Mouse (Mus musculus) forebrain, embryonic 15.5 days (tissue): ENCODE results near the gene Ttc17. TPM values are rescaled to one million over a fixed set of nuclear protein-coding genes. Genes with fewer than 3 reads are reported as not detected.

Source experiments
- ATAC-seq: fragments of 200-750 bp; cut with Nextera tagmentation; replicated peaks from 2 replicates; pipeline ENCODE4 v1.8.0; 2017; ENCODE audit warnings: mild to moderate bottlenecking, moderate TSS enrichment, moderate library complexity
- H3K27ac ChIP-seq: fragments of 300-500 bp; sonication (generic); replicated peaks from 2 replicates; pipeline ENCODE4 v1.5.1; 2015; ENCODE audit warnings: mild to moderate bottlenecking, inconsistent platforms
- H3K27me3 ChIP-seq: fragments of 300-500 bp; sonication (generic); 2 replicates; pipeline ENCODE4 v1.6.1; 2015; ENCODE audit warnings: inconsistent platforms
- H3K36me3 ChIP-seq: fragments of 300-500 bp; sonication (generic); 2 replicates; pipeline ENCODE4 v1.6.1; 2015; ENCODE audit warnings: mild to moderate bottlenecking, inconsistent platforms
- H3K4me1 ChIP-seq: fragments of 300-500 bp; sonication (generic); 2 replicates; pipeline ENCODE4 v1.6.1; 2015; ENCODE audit warnings: inconsistent platforms
- H3K4me2 ChIP-seq: fragments of 300-500 bp; sonication (generic); replicated peaks from 2 replicates; pipeline ENCODE4 v1.6.1; 2015; ENCODE audit warnings: mild to moderate bottlenecking, inconsistent platforms
- H3K4me3 ChIP-seq: fragments of 300-500 bp; sonication (generic); 2 replicates; pipeline ENCODE4 v1.5.1; 2015; ENCODE audit warnings: mild to moderate bottlenecking, inconsistent platforms
- H3K9ac ChIP-seq: fragments of 300-500 bp; sonication (generic); replicated peaks from 2 replicates; pipeline ENCODE4 v1.6.1; 2015; ENCODE audit warnings: mild to moderate bottlenecking, inconsistent platforms
- H3K9me3 ChIP-seq: fragments of 300-500 bp; sonication (generic); 2 replicates; pipeline ENCODE4 v1.6.1; 2016; ENCODE audit warnings: inconsistent platforms
- WGBS: fragments of 180-500 bp; shearing (Covaris S2); methylation state at CpG from one replicate; pipeline ENCODE4 v1.1.7; 2015; ENCODE audit warnings: mixed read lengths; 5-methylcytosine and 5-hydroxymethylcytosine counted together
- polyA plus RNA-seq: library from polyadenylated mRNA; unstranded; fragments of >200 nt; fragmentation: Nextera tagmentation; extraction: Ambion mirVana; gene quantifications from 2 replicates; pipeline ENCODE4 v1.2.1, GENCODE M21; 2015

The Ttc17 gene
- polyA plus RNA-seq: 20.7 and 23.2 TPM in 2 replicates

- Histone ChIP-seq H3K27me3 (no peaks in the 10 kb centered on the region), H3K9ac (peak within 1 kb of the TSS; percentile 79), H3K4me3 (peak within 1 kb of the TSS; percentile 69), H3K9me3 (no peaks in the 10 kb centered on the region), H3K4me2 (peak within 1 kb of the TSS; percentile 63), H3K4me1 (peaks cover 42% of the 10 kb centered on the region), H3K36me3 (0 out of 2 replicates have a peak, but pooled peaks cover 10% of the 10 kb centered on the region), H3K27ac (peak within 1 kb of the TSS; percentile 89)
- peak; percentile 96 for ATAC-seq
- WGBS: under 1% methylated on average over 69 of the region's 77 CpGs
Measured at GRCm38 (mm10) chr2:94406083-94406957, at the start of gene Ttc17. Gene Ttc17 (minus strand): TSS chr2:94406689.

DNA sequence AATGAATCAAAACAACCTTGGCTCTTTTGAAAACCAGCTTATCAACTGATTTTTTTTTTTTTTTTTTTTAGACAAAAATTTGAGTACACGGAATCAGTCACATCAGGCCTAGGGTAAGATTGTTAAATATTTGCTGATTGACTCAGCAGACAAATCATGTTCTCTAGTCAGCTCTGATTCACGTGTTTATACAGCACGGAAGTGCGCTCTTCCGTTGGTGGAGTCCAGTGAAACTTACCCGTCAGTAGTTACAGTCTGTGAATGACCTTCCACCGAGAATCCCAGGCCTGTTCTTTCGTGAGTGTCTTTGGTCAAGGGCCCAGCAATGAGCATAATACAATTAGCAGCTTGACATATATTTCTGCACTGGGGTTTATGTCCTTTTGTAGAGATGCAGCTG lies 43.2 kb upstream of the Ttc17 start:
- Histone ChIP-seq H3K27me3 (no peaks in the 10 kb centered on the region), H3K36me3 (no peaks in the 10 kb centered on the region), H3K27ac (no peak overlapping the region), H3K9me3 (no peaks in the 10 kb centered on the region), H3K9ac (no peak overlapping the region), H3K4me1 (no peaks in the 10 kb centered on the region), H3K4me2 (no peak overlapping the region), H3K4me3 (no peak overlapping the region)
- WGBS: 88% methylated on average over 8 of the region's 8 CpGs
- ATAC-seq: no peak

DNA sequence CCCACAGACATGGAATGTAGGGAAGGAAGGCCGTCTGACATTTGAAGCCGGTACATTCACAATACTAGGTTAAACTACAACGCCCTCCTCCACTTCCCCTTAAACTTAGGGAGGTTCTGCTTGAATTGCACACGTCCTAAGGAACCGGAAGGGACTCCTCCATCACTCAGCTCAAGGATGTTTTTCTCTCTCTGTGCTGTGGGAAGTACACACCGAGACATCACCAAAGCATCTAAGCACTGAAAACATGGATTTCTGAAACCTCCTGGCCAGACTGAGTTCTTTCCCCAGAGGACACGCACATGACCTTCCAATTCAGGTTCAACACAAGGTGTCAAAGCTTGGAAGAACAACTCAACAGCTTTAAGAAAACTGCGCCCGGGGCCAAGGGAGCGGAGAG lies 30.5 kb upstream of the Ttc17 start:
- WGBS: under 1% methylated on average over 10 of the region's 10 CpGs

DNA sequence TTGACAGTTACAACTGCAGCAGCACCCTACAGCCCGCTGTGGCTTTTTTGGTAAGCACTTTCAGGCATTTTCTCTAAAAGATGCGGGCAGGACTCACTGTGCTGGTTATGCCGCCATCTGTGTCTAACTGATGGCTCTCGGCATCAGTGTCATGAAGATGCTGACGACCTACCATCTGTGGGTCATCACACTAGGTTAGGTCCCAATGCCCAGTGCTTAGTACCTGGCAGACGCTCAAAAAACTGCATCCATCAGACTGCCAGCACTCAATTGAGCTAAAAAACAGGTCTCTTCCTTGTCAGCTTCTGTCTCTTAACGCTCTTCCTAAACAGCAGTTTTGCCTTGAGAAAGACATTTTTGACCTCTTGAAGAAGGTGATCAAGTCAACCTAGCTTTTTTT lies 29.0 kb upstream of the Ttc17 start:
- no peaks in the 10 kb centered on the region for H3K36me3 ChIP-seq
- peaks cover 32% of the 10 kb centered on the region for H3K4me1 ChIP-seq
- H3K9me3 ChIP-seq: no peaks in the 10 kb centered on the region
- no peaks in the 10 kb centered on the region for H3K27me3 ChIP-seq
- WGBS: 84% methylated on average over 7 of the region's 7 CpGs
- no peak overlapping the region for H3K9ac ChIP-seq
- H3K4me3 ChIP-seq: no peak overlapping the region
- H3K4me2 ChIP-seq: no peak overlapping the region
- no peak for ATAC-seq
- H3K27ac ChIP-seq: no peak overlapping the region

More for the DNA sequence above, 30.5 kb upstream of the Ttc17 start:
- no peak for ATAC-seq
- H3K4me3 ChIP-seq: peak overlapping the region; percentile 99
- no peaks in the 10 kb centered on the region for H3K36me3 ChIP-seq
- H3K9ac ChIP-seq: peak overlapping the region; percentile 90
- peaks cover 32% of the 10 kb centered on the region for H3K4me1 ChIP-seq
- no peaks in the 10 kb centered on the region for H3K27me3 ChIP-seq
- no peaks in the 10 kb centered on the region for H3K9me3 ChIP-seq
- peak overlapping the region; percentile 90 for H3K4me2 ChIP-seq
- H3K27ac ChIP-seq: peak overlapping the region; percentile 83; the same call in 1 of the 2 replicates

GRCm38 (mm10) chr2:94434833-94435232 lies 28.3 kb upstream of the Ttc17 start:
- Histone ChIP-seq H3K9ac (no peak overlapping the region), H3K36me3 (no peaks in the 10 kb centered on the region), H3K27me3 (no peaks in the 10 kb centered on the region), H3K4me3 (no peak overlapping the region), H3K4me1 (peaks cover 32% of the 10 kb centered on the region), H3K9me3 (no peaks in the 10 kb centered on the region), H3K4me2 (no peak overlapping the region), H3K27ac (no peak overlapping the region)
- WGBS: 56% methylated on average over 1 of the region's 1 CpGs
- ATAC-seq: no peak

DNA sequence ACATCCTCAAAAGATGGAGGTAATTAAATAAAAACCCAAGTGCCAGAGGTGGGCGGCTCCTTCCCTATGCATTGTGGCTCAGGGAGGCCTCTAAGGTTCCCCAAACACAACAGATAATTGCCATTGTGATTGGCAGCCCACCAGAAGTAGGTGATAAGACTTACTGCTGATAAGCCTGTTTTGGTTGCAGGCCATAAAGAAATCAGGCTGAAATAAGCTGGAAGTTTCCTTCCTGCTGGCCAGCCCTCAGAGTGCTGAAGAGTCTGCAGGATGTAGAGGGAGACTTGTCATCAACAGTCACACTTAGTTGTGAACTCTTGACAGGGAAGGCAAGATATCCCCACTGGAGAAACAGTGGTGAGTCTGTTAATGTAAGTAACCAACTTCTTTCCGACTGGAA lies 25.7 kb upstream of the Ttc17 start:
- Histone ChIP-seq H3K36me3 (peaks cover 6% of the 10 kb centered on the region; the same call in 1 of the 2 replicates), H3K27me3 (no peaks in the 10 kb centered on the region), H3K9ac (no peak overlapping the region), H3K9me3 (no peaks in the 10 kb centered on the region), H3K27ac (no peak overlapping the region), H3K4me2 (no peak overlapping the region), H3K4me1 (peaks cover 27% of the 10 kb centered on the region), H3K4me3 (no peak overlapping the region)
- ATAC-seq: no peak
- WGBS: 87% methylated on average over 2 of the region's 2 CpGs

DNA sequence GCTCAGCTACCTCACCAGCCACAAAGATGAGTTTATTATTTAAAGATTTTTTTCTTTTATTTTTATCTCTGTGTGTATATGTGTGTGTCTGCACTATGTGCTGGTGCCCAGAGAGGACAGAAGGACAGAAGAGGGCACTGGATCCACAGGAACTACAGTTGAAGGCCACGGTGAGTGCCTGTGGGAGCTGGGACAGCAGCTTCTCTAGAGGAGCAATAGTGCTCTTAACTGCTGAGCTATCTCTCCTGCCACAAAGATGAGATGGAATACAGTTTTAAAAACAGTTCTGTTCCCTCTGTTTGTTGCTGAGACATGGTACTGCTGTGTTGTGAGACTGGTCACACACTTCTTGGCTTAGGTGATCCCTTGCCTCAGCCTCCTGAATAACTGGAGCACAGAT lies 22.0 kb upstream of the Ttc17 start:
- H3K27me3 ChIP-seq: no peaks in the 10 kb centered on the region
- peaks cover 40% of the 10 kb centered on the region for H3K36me3 ChIP-seq
- H3K4me3 ChIP-seq: no peak overlapping the region
- H3K4me1 ChIP-seq: 0 out of 2 replicates have a peak, but pooled peaks cover 3% of the 10 kb centered on the region
- H3K4me2 ChIP-seq: no peak overlapping the region
- 97% methylated on average over 1 of the region's 1 CpGs for WGBS
- H3K27ac ChIP-seq: no peak overlapping the region
- no peaks in the 10 kb centered on the region for H3K9me3 ChIP-seq
- ATAC-seq: no peak
- no peak overlapping the region for H3K9ac ChIP-seq

GRCm38 (mm10) chr2:94407441-94407840 lies 952 bp upstream of the Ttc17 start:
- Histone ChIP-seq H3K27me3 (no peaks in the 10 kb centered on the region), H3K4me2 (peak overlapping the region; percentile 63), H3K9ac (peak overlapping the region; percentile 79; the same call in 1 of the 2 replicates), H3K27ac (no peak overlapping the region), H3K36me3 (peaks cover 18% of the 10 kb centered on the region), H3K4me3 (peak overlapping the region; percentile 69), H3K9me3 (no peaks in the 10 kb centered on the region), H3K4me1 (peaks cover 42% of the 10 kb centered on the region)
- ATAC-seq: peak; percentile 12
- WGBS: 27% methylated on average over 3 of the region's 3 CpGs

GRCm38 (mm10) chr2:94407021-94407420 lies 532 bp upstream of the Ttc17 start:
- ATAC-seq: peak; percentile 29
- H3K4me3 ChIP-seq: peak overlapping the region; percentile 69
- H3K9ac ChIP-seq: peak overlapping the region; percentile 79
- no peaks in the 10 kb centered on the region for H3K9me3 ChIP-seq
- H3K4me1 ChIP-seq: peaks cover 42% of the 10 kb centered on the region
- peaks cover 14% of the 10 kb centered on the region for H3K36me3 ChIP-seq
- H3K4me2 ChIP-seq: peak overlapping the region; percentile 63
- H3K27ac ChIP-seq: peak overlapping the region; percentile 89; the same call in 1 of the 2 replicates
- WGBS: 2% methylated on average over 13 of the region's 13 CpGs
- H3K27me3 ChIP-seq: no peaks in the 10 kb centered on the region

- 6% methylated on average over 20 of the region's 21 CpGs for WGBS
- Histone ChIP-seq H3K4me1 (peaks cover 42% of the 10 kb centered on the region), H3K4me3 (peak overlapping the region; percentile 69), H3K9me3 (no peaks in the 10 kb centered on the region), H3K9ac (peak overlapping the region; percentile 79), H3K4me2 (peak overlapping the region; percentile 63), H3K27ac (peak overlapping the region; percentile 89), H3K27me3 (no peaks in the 10 kb centered on the region), H3K36me3 (0 out of 2 replicates have a peak, but pooled peaks cover 4% of the 10 kb centered on the region)
- peak; percentile 14; the same call in 1 of the 2 replicates for ATAC-seq
Measured at GRCm38 (mm10) chr2:94405397-94406082, 949 bp downstream of the Ttc17 start.

DNA sequence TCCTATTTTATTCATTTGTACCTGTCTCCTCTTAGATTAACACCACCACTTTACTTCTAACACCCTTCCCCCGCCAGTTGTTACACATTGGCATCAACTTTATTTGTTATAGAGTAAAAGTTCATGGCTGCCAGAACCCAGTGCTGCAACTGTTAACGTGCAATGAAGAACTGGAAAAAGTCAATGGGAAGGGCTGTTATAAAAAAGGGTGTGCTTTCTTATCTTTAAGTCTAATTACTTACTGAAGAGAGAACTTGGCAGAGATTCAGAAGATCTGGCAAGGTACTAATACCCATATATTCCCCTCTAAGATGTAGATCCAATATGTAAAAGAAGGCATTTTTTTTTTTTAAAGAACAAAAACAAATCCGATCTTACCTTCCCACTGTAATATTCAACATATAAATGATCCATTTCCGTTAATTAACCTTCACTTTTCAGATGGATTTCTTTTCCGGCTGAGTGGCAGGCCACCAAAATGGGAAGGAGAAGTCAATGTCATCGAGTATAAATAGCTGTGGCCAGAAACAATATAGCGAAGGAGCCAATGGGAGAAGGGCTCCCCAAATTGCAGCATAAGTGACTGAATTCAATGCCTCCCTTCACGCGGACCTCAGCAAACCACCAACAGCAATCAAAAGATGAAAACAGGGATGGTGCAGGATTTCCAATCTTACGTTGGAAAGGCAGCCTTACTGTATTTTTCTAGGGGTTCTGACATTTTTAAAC lies 1.8 kb downstream of the Ttc17 start:
- Histone ChIP-seq H3K4me1 (peaks cover 42% of the 10 kb centered on the region), H3K36me3 (no peaks in the 10 kb centered on the region), H3K4me2 (peak overlapping the region; percentile 63), H3K4me3 (peak overlapping the region; percentile 69), H3K27me3 (no peaks in the 10 kb centered on the region), H3K9me3 (no peaks in the 10 kb centered on the region), H3K9ac (no peak overlapping the region), H3K27ac (no peak overlapping the region)
- no peak for ATAC-seq
- WGBS: 51% methylated on average over 10 of the region's 10 CpGs
